ENCODE assay signal across 9 mouse cellular contexts in the genomic region with DNA sequence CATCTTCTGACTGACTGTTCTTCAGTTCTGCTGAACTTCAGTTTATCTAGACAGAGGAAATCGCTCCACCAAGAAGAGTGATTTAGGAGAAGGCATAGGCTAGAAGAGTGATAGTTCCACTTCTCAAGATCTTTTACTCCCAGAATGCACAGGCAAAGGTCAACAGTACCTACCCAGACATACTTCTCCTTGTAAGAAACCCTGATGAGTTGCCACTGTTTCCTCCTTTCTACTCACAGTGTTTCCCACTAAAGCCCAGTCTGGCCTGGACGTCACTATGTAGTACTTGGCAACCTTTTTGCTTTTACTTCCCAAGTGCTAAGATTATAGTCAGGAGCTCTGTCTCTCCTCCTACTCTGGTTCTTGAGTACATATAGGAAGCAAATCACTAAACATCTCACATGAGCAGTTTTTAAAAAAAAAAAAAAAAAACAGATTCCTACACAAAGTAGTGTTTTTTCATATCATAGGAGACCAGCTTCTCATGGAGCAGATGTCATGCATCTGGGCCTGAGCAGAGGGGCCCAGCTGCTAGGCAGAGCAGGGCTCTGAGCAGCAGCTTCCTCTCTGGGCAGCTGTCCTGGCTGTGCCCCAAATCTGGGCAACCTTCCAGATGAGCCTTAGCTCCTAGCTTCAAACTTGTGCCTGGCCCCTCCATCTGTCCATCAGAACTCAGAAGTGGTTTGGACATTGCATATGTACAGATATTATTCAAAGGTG. TPM values are rescaled to one million over a fixed set of nuclear protein-coding genes. Genes with fewer than 3 reads are reported as not detected.
A peak's percentile ranks its signal among the peaks of the same experiment; 100 is the strongest.
DNase-seq lines count a peak whose midpoint lies in the region; ATAC-seq and TF ChIP-seq lines count a peak whose summit lies in the region.
"Had no signal": no experiment of that assay in that cellular context is flagged by ENCODE, and none has a peak within 500 bp of the region (broad histone marks: within the 10 kb centered on the region; RNA-seq: fewer than 3 reads in every experiment).

No protein-coding gene starts in this region.

- whole genome bisulfite sequencing in kidney, embryonic 14.5 days: 81% methylated on average over 2 of the region's 2 CpGs
- 70% methylated on average over 2 of the region's 2 CpGs for WGBS in kidney, embryonic 16.5 days
- WGBS in liver, embryonic 14.5 days (ENCODE audit: insufficient replicate concordance): 40% methylated on average over 2 of the region's 2 CpGs

- no peak overlapping the region for H3K4me3 ChIP-seq in kidney, embryonic 14.5 days (ENCODE audit: low read length)
- no peak overlapping the region for H3K4me3 ChIP-seq in kidney, embryonic 16.5 days (ENCODE audit: low read length)
- H3K4me3 ChIP-seq in liver, embryonic 14.5 days (ENCODE audit: insufficient read depth in 1 of 2, low read depth in 2 of 2, low read length in 2 of 2): no peak overlapping the region
- H3K4me3 ChIP-seq: heart, embryonic 13.5 days; lung, embryonic 15.5 days had no signal

- TF ChIP-seq EP300 in liver, embryonic 14.5 days (IDR thresholded peaks at IDR 0.05; ENCODE audit: low read depth): no peak

- H3K4me2 ChIP-seq in kidney, embryonic 14.5 days (replicated peaks; ENCODE audit: low read depth, low read length): no peak overlapping the region
- H3K4me2 ChIP-seq in kidney, embryonic 16.5 days (replicated peaks; ENCODE audit: low read depth, low read length): no peak overlapping the region
- H3K4me2 ChIP-seq in liver, embryonic 14.5 days (ENCODE audit: low read depth): no peak overlapping the region
- H3K4me2 ChIP-seq: heart, embryonic 13.5 days; lung, embryonic 15.5 days had no signal

- H3K36me3 ChIP-seq in kidney, embryonic 14.5 days (ENCODE audit: control insufficient read depth, insufficient read depth, low read length): no peaks in the 10 kb centered on the region
- no peaks in the 10 kb centered on the region for H3K36me3 ChIP-seq in kidney, embryonic 16.5 days (ENCODE audit: insufficient read depth, low read length)
- H3K36me3 ChIP-seq in liver, embryonic 14.5 days (replicated peaks; ENCODE audit: control insufficient read depth, insufficient read depth, low read depth): no peaks in the 10 kb centered on the region
- H3K36me3 ChIP-seq: heart, embryonic 13.5 days; lung, embryonic 15.5 days had no signal

- no peaks in the 10 kb centered on the region for H3K4me1 ChIP-seq in kidney, embryonic 14.5 days (ENCODE audit: control insufficient read depth, insufficient read depth, low read length)
- no peaks in the 10 kb centered on the region for H3K4me1 ChIP-seq in kidney, embryonic 16.5 days (ENCODE audit: insufficient read depth, low read length)
- no peaks in the 10 kb centered on the region for H3K4me1 ChIP-seq in liver, embryonic 14.5 days (replicated peaks; ENCODE audit: control insufficient read depth in 2 of 2, insufficient read depth in 2 of 2, low read length in 1 of 2)
- H3K4me1 ChIP-seq: heart, embryonic 13.5 days; lung, embryonic 15.5 days had no signal

- H3K27me3 ChIP-seq in kidney, embryonic 14.5 days (ENCODE audit: control insufficient read depth, insufficient read depth, low read length): no peaks in the 10 kb centered on the region
- H3K27me3 ChIP-seq in kidney, embryonic 16.5 days (ENCODE audit: insufficient read depth, low read length): no peaks in the 10 kb centered on the region
- H3K27me3 ChIP-seq in liver, embryonic 14.5 days (ENCODE audit: control insufficient read depth, insufficient read depth, low read length): no peaks in the 10 kb centered on the region
- H3K27me3 ChIP-seq: heart, embryonic 13.5 days; lung, embryonic 15.5 days had no signal

- H3K27ac ChIP-seq in kidney, embryonic 14.5 days (ENCODE audit: low read depth, low read length): no peak overlapping the region
- no peak overlapping the region for H3K27ac ChIP-seq in kidney, embryonic 16.5 days (ENCODE audit: low read length)
- H3K27ac ChIP-seq in liver, embryonic 14.5 days: no peak overlapping the region
- H3K27ac ChIP-seq: heart, embryonic 13.5 days; lung, embryonic 15.5 days had no signal

- H3K9ac ChIP-seq in kidney, embryonic 14.5 days (ENCODE audit: low read depth, low read length): no peak overlapping the region
- H3K9ac ChIP-seq in kidney, embryonic 16.5 days (replicated peaks; ENCODE audit: low read length): no peak overlapping the region
- no peak overlapping the region for H3K9ac ChIP-seq in liver, embryonic 14.5 days (replicated peaks)
- H3K9ac ChIP-seq: heart, embryonic 13.5 days; lung, embryonic 15.5 days had no signal

- peak; percentile 52; the same call in 1 of the 2 replicates for ATAC-seq in kidney, embryonic 14.5 days (ENCODE audit: low FRiP score, low TSS enrichment)
- ATAC-seq in kidney, embryonic 16.5 days (ENCODE audit: low FRiP score, low TSS enrichment): no peak
- ATAC-seq in liver, embryonic 14.5 days (ENCODE audit: insufficient read depth): 0 out of 2 replicates have a peak, but pooled peaks have one; percentile 37

- H3K9me3 ChIP-seq in kidney, embryonic 14.5 days (ENCODE audit: control insufficient read depth, low read length): no peaks in the 10 kb centered on the region
- no peaks in the 10 kb centered on the region for H3K9me3 ChIP-seq in kidney, embryonic 16.5 days (ENCODE audit: low read length)
- H3K9me3 ChIP-seq in liver, embryonic 14.5 days (ENCODE audit: control insufficient read depth, low read length): no peaks in the 10 kb centered on the region
- H3K9me3 ChIP-seq: heart, embryonic 13.5 days; lung, embryonic 15.5 days had no signal

- TF ChIP-seq CTCF in liver, embryonic 14.5 days (IDR thresholded peaks at IDR 0.05; ENCODE audit: low read depth): no peak

- peak; percentile 7 for DNase-seq in CD4-positive helper T cell, adult 2 months (ENCODE audit: low read depth, low spot score)
- peak; percentile 18 for DNase-seq in brain, adult 2 months (ENCODE audit: low read depth, low spot score)
- DNase-seq in liver, embryonic 14.5 days (ENCODE audit: low read depth in 3 of 3, low spot score in 3 of 3): no peak
- no peak for DNase-seq in urinary bladder, postnatal 4 days (ENCODE audit: low spot score in 2 of 2)
- no peak for DNase-seq in left cerebral cortex, adult 11 months (ENCODE audit: low spot score)

RNA-seq across cellular contexts. Expression of gene Tespa1, which starts 8.4 kb away (rescaled TPM):
- polyA plus RNA-seq in kidney, embryonic 14.5 days (2014; fragmentation: Nextera tagmentation; extraction: Ambion mirVana): 0.31 TPM in 1 of 2 replicates, not detected in the other
- polyA plus RNA-seq in kidney, embryonic 16.5 days (2015; fragmentation: Nextera tagmentation; extraction: Ambion mirVana): 0.14 and 0.26 TPM in 2 replicates
- polyA plus RNA-seq in liver, embryonic 14.5 days (2012; rRNA removed): 0.71 and 1.3 TPM in 2 replicates
- 0.93 and 1.2 TPM in 2 replicates for polyA plus RNA-seq in liver, embryonic 14.5 days (2014; fragmentation: Nextera tagmentation; extraction: Ambion mirVana)

RNA-seq across cellular contexts. Expression of gene Neurod4, which starts 34.2 kb away (rescaled TPM):
- not detected in 2 replicates for polyA plus RNA-seq in kidney, embryonic 14.5 days (2014; fragmentation: Nextera tagmentation; extraction: Ambion mirVana)
- polyA plus RNA-seq in kidney, embryonic 16.5 days (2015; fragmentation: Nextera tagmentation; extraction: Ambion mirVana): not detected in 2 replicates
- not detected in 2 replicates for polyA plus RNA-seq in liver, embryonic 14.5 days (2012; rRNA removed)
- polyA plus RNA-seq in liver, embryonic 14.5 days (2014; fragmentation: Nextera tagmentation; extraction: Ambion mirVana): not detected in 2 replicates
- polyA plus RNA-seq: heart, embryonic 13.5 days; lung, embryonic 15.5 days had no signal

Comparison
In these comparisons a context has a peak if more than half of its experiments do, and no peak if none do; other contexts are left out.
1. DNase-seq: peak in CD4-positive helper T cell, adult 2 months (single experiment) and brain, adult 2 months (single experiment); none in liver, embryonic 14.5 days (0 of 3), urinary bladder, postnatal 4 days (0 of 2) and left cerebral cortex, adult 11 months (single experiment).